Mouse (Mus musculus): ENCODE data around the gene Acta2.

Gene Acta2

GRCm38 (mm10) chr19:34231596-34231995 is 23.8 kb downstream of the Acta2 start:
- Histone ChIP-seq H3K27me3 (ENCODE audit: insufficient read depth, low read length) (no peaks in the 10 kb centered on the region), H3K4me1 (replicated peaks; ENCODE audit: low read depth, low read length) (peaks cover 15% of the 10 kb centered on the region), H3K36me3 (ENCODE audit: insufficient read depth, low read length) (no peaks in the 10 kb centered on the region; the same call in 1 of the 2 replicates), H3K4me3 (replicated peaks; ENCODE audit: low read length) (no peak overlapping the region), H3K9me3 (ENCODE audit: low read length) (no peaks in the 10 kb centered on the region)
- TF ChIP-seq NANOG (IDR thresholded peaks at IDR 0.05; ENCODE audit: borderline replicate concordance, low read length) = no peak
- no peak for TF ChIP-seq CTCF (conservative IDR thresholded peaks at IDR 0.05; ENCODE audit: low read length)
- TF ChIP-seq POU5F1 (IDR thresholded peaks at IDR 0.05; ENCODE audit: borderline replicate concordance, low read length) = no peak

DNA sequence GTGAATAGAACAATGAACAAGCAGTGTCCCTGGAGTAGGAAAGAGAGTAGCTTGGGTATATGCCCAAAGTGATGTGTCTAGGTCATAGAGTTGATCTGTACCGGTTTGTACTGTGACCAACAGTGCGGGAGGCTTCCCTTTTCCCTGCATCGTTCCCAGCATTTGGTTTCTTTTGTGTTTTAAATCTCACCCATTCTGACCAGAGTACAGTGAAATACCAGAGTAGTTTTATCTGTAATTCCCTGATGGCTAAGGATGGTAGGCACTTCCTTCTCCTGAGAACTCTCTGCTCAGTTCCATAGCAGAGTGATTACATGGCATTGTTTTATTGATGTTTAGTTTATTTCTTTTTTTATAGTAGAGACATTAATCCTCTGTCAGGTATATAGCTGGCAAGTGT is 32.6 kb downstream of the Acta2 start:
- no peaks in the 10 kb centered on the region for H3K27me3 ChIP-seq (ENCODE audit: insufficient read depth, low read length)

GRCm38 (mm10) chr19:34220732-34221380 is 34.5 kb downstream of the Acta2 start:
- Histone ChIP-seq H3K9me3 (ENCODE audit: low read length) (no peaks in the 10 kb centered on the region), H3K27me3 (ENCODE audit: insufficient read depth, low read length) (no peaks in the 10 kb centered on the region), H3K4me3 (replicated peaks; ENCODE audit: low read length) (no peak overlapping the region), H3K36me3 (ENCODE audit: insufficient read depth, low read length) (no peaks in the 10 kb centered on the region), H3K4me1 (replicated peaks; ENCODE audit: low read depth, low read length) (peaks cover 17% of the 10 kb centered on the region)
- no peak for TF ChIP-seq CTCF (conservative IDR thresholded peaks at IDR 0.05; ENCODE audit: low read length)
- TF ChIP-seq POU5F1 (IDR thresholded peaks at IDR 0.05; ENCODE audit: borderline replicate concordance, low read length) = no peak
- no peak for TF ChIP-seq NANOG (IDR thresholded peaks at IDR 0.05; ENCODE audit: borderline replicate concordance, low read length)

More for the DNA sequence above, 32.6 kb downstream of the Acta2 start:
- H3K4me3 ChIP-seq (replicated peaks; ENCODE audit: low read length) = no peak overlapping the region
- no peaks in the 10 kb centered on the region for H3K9me3 ChIP-seq (ENCODE audit: low read length)
- peaks cover 17% of the 10 kb centered on the region for H3K4me1 ChIP-seq (replicated peaks; ENCODE audit: low read depth, low read length)
- TF ChIP-seq CTCF (conservative IDR thresholded peaks at IDR 0.05; ENCODE audit: low read length) (no peak), NANOG (IDR thresholded peaks at IDR 0.05; ENCODE audit: borderline replicate concordance, low read length) (peak; percentile 59; the same call in 1 of the 2 replicates), POU5F1 (IDR thresholded peaks at IDR 0.05; ENCODE audit: borderline replicate concordance, low read length) (no peak)
- no peaks in the 10 kb centered on the region for H3K36me3 ChIP-seq (ENCODE audit: insufficient read depth, low read length)

DNA sequence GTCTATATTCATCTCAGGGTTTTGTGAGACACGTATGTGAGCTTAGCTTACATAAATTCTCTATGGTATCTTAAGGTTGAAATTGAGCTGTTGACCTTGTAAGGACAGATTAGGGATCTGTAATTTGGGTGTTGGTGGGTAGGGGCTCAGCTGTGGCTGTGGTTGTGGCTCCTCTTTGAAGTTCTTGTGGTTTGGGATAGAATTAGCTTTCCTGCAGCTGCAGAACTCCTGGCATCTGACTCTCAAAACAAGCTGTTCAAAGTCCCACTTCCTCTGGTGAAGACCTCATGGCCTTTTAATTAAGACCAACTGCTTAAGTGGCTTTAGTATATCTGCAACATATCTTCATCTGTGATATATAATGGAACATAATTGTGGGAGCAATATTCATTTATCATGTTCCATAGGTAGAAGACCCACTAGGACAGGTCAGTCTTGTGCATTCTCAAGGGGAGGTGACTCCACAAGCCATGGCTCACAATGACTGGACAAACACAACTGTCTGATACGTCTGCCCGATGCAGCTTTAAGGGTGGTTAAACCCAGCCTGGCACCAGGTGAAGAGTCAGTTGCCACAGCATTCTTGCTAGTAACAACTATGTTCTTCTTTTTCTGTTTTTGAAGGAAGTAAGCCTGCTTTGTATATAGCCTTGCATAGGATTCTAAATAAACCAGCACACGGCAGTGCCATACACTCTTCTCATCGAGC is 36.0 kb downstream of the Acta2 start:
- H3K9me3 ChIP-seq (ENCODE audit: low read length) = no peaks in the 10 kb centered on the region
- H3K4me3 ChIP-seq (replicated peaks; ENCODE audit: low read length) = no peak overlapping the region
- no peaks in the 10 kb centered on the region for H3K27me3 ChIP-seq (ENCODE audit: insufficient read depth, low read length)
- TF ChIP-seq POU5F1 (IDR thresholded peaks at IDR 0.05; ENCODE audit: borderline replicate concordance, low read length) (no peak), CTCF (conservative IDR thresholded peaks at IDR 0.05; ENCODE audit: low read length) (no peak), NANOG (IDR thresholded peaks at IDR 0.05; ENCODE audit: borderline replicate concordance, low read length) (no peak)
- peaks cover 17% of the 10 kb centered on the region for H3K4me1 ChIP-seq (replicated peaks; ENCODE audit: low read depth, low read length)
- no peaks in the 10 kb centered on the region for H3K36me3 ChIP-seq (ENCODE audit: insufficient read depth, low read length)

- peaks cover 23% of the 10 kb centered on the region for H3K4me1 ChIP-seq (replicated peaks; ENCODE audit: low read depth, low read length)
- H3K36me3 ChIP-seq (ENCODE audit: insufficient read depth, low read length) = no peaks in the 10 kb centered on the region
- H3K4me3 ChIP-seq (replicated peaks; ENCODE audit: low read length) = no peak overlapping the region
- no peak for TF ChIP-seq POU5F1 (IDR thresholded peaks at IDR 0.05; ENCODE audit: borderline replicate concordance, low read length)
- no peak for TF ChIP-seq NANOG (IDR thresholded peaks at IDR 0.05; ENCODE audit: borderline replicate concordance, low read length)
- no peak for TF ChIP-seq CTCF (conservative IDR thresholded peaks at IDR 0.05; ENCODE audit: low read length)
- no peaks in the 10 kb centered on the region for H3K27me3 ChIP-seq (ENCODE audit: insufficient read depth, low read length)
- H3K9me3 ChIP-seq (ENCODE audit: low read length) = no peaks in the 10 kb centered on the region
Measured at GRCm38 (mm10) chr19:34217761-34218160, 37.6 kb downstream of the Acta2 start.

DNA sequence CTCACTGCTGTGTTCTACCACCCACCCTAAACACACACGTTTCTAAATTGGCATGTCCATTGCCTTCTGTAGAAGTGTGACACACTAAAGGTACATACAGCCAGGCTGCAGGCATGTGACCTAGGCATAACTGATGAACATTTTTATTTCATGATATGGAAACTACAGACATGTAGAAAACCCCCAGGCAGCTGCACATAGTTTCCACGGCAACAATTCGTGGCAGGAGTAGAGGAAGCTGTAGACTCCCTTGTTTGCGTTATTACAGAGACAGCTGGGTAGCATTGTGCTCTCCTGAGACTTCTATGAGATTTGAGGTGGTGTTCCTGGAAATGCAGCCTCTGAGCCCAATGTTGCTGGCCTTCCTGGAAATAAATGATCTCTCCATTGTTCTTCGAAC is 38.4 kb downstream of the Acta2 start:
- H3K36me3 ChIP-seq (ENCODE audit: insufficient read depth, low read length) = no peaks in the 10 kb centered on the region
- H3K4me1 ChIP-seq (replicated peaks; ENCODE audit: low read depth, low read length) = peaks cover 21% of the 10 kb centered on the region
- no peaks in the 10 kb centered on the region for H3K27me3 ChIP-seq (ENCODE audit: insufficient read depth, low read length)
- H3K4me3 ChIP-seq (replicated peaks; ENCODE audit: low read length) = no peak overlapping the region
- no peaks in the 10 kb centered on the region for H3K9me3 ChIP-seq (ENCODE audit: low read length)
- TF ChIP-seq POU5F1 (IDR thresholded peaks at IDR 0.05; ENCODE audit: borderline replicate concordance, low read length) = no peak
- TF ChIP-seq CTCF (conservative IDR thresholded peaks at IDR 0.05; ENCODE audit: low read length) = no peak
- no peak for TF ChIP-seq NANOG (IDR thresholded peaks at IDR 0.05; ENCODE audit: borderline replicate concordance, low read length)

- H3K36me3 ChIP-seq (ENCODE audit: insufficient read depth, low read length) = no peaks in the 10 kb centered on the region
- H3K4me3 ChIP-seq (replicated peaks; ENCODE audit: low read length) = no peak overlapping the region
- H3K27me3 ChIP-seq (ENCODE audit: insufficient read depth, low read length) = no peaks in the 10 kb centered on the region
- no peaks in the 10 kb centered on the region for H3K9me3 ChIP-seq (ENCODE audit: low read length)
- peaks cover 27% of the 10 kb centered on the region for H3K4me1 ChIP-seq (replicated peaks; ENCODE audit: low read depth, low read length)
- TF ChIP-seq NANOG (IDR thresholded peaks at IDR 0.05; ENCODE audit: borderline replicate concordance, low read length) = no peak
- TF ChIP-seq POU5F1 (IDR thresholded peaks at IDR 0.05; ENCODE audit: borderline replicate concordance, low read length) = no peak
- no peak for TF ChIP-seq CTCF (conservative IDR thresholded peaks at IDR 0.05; ENCODE audit: low read length)
Measured at GRCm38 (mm10) chr19:34214136-34214535, 41.3 kb downstream of the Acta2 start.

GRCm38 (mm10) chr19:34213251-34213645 is 42.1 kb downstream of the Acta2 start:
- Histone ChIP-seq H3K4me3 (replicated peaks; ENCODE audit: low read length) (no peak overlapping the region), H3K4me1 (replicated peaks; ENCODE audit: low read depth, low read length) (peaks cover 31% of the 10 kb centered on the region), H3K9me3 (ENCODE audit: low read length) (no peaks in the 10 kb centered on the region), H3K27me3 (ENCODE audit: insufficient read depth, low read length) (no peaks in the 10 kb centered on the region), H3K36me3 (ENCODE audit: insufficient read depth, low read length) (no peaks in the 10 kb centered on the region)
- no peak for TF ChIP-seq CTCF (conservative IDR thresholded peaks at IDR 0.05; ENCODE audit: low read length)
- no peak for TF ChIP-seq POU5F1 (IDR thresholded peaks at IDR 0.05; ENCODE audit: borderline replicate concordance, low read length)
- TF ChIP-seq NANOG (IDR thresholded peaks at IDR 0.05; ENCODE audit: borderline replicate concordance, low read length) = no peak
